Mouse (Mus musculus): ENCODE measurements around the gene Ep300. TPM values are rescaled to one million over a fixed set of nuclear protein-coding genes. Genes with fewer than 3 reads are reported as not detected.
"Not testable (repeated sequence)": the region's sequence is repeated elsewhere in the genome, so short reads cannot be mapped to it uniquely, and the experiment has no call there.

Ep300 gene
- polyA plus RNA-seq, 1 experiment from 2014 or later = 33.8 TPM

DNA sequence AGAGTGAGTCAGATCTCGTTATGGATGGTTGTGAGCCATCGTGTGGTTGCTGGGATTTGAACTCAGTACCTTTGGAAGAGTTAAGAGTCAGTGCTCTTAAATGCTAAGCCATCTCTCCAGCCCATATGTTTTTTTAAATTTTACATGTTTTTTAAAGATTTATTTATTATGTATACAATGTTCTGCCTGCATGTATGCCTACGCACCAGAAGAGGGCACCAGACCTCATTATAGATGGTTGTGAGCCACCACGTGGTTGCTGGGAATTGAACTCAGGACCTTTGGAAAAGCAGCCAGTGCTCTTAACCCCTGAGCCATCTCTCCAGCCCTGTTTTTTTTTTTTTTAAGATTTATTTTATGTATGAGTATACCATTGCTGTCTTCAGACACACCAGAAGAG is 116.2 kb downstream of the Ep300 start:
- H3K4me1 ChIP-seq (replicated peaks; ENCODE audit: control insufficient read depth, insufficient read depth, low read length); H3K27me3 ChIP-seq (ENCODE audit: control insufficient read depth, insufficient read depth, low read length); H3K9me3 ChIP-seq (ENCODE audit: control insufficient read depth, low read length); H3K4me3 ChIP-seq (ENCODE audit: low read depth, low read length); H3K27ac ChIP-seq (ENCODE audit: low read depth, low read length); H3K4me2 ChIP-seq (ENCODE audit: low read depth, low read length, severe bottlenecking); DNase-seq (ENCODE audit: low spot score); ATAC-seq (replicated peaks; ENCODE audit: low FRiP score); H3K9ac ChIP-seq (ENCODE audit: low read length): not testable (repeated sequence)
- peaks cover 13% of the 10 kb centered on the region for H3K36me3 ChIP-seq (ENCODE audit: control insufficient read depth, insufficient read depth, low read length)
- WGBS = 75% methylated on average over 4 of the region's 4 CpGs

Small RNA genes within 50 kb of the gene (microRNA-seq; reads per million reads assigned to microRNA genes)
- not detected for gene Gm23880 (ENCODE audit: insufficient number of aligned reads)

Other genes with a start within 250 kb of the Ep300 start
- gene Slc25a17, start 224.5 kb upstream of the Ep300 start, polyA plus RNA-seq (2014; fragmentation: Nextera tagmentation; extraction: Ambion mirVana) = 105 TPM in 2 replicates
- gene St13, start 185.3 kb upstream of the Ep300 start, polyA plus RNA-seq (2014; fragmentation: Nextera tagmentation; extraction: Ambion mirVana) = 193 and 194 TPM in 2 replicates
- gene Xpnpep3, start 185.2 kb upstream of the Ep300 start, polyA plus RNA-seq (2014; fragmentation: Nextera tagmentation; extraction: Ambion mirVana) = 10.2 and 10.3 TPM in 2 replicates
- gene Dnajb7, start 177.1 kb upstream of the Ep300 start, polyA plus RNA-seq (2014; fragmentation: Nextera tagmentation; extraction: Ambion mirVana) = 1.5 and 3.4 TPM in 2 replicates
- gene Rbx1, start 119.1 kb upstream of the Ep300 start, polyA plus RNA-seq (2014; fragmentation: Nextera tagmentation; extraction: Ambion mirVana) = 510 and 536 TPM in 2 replicates
- gene L3mbtl2, start 78.5 kb downstream of the Ep300 start, polyA plus RNA-seq (2014; fragmentation: Nextera tagmentation; extraction: Ambion mirVana) = 39.3 and 43.6 TPM in 2 replicates
- gene Chadl, start 111.9 kb downstream of the Ep300 start, polyA plus RNA-seq (2014; fragmentation: Nextera tagmentation; extraction: Ambion mirVana) = 3.3 and 4.0 TPM in 2 replicates
- gene Zc3h7b, start 159.7 kb downstream of the Ep300 start, polyA plus RNA-seq (2014; fragmentation: Nextera tagmentation; extraction: Ambion mirVana) = 50.1 and 57.6 TPM in 2 replicates
- 172 and 188 TPM in 2 replicates for gene Rangap1, start 160.2 kb downstream of the Ep300 start, polyA plus RNA-seq (2014; fragmentation: Nextera tagmentation; extraction: Ambion mirVana)
- 16.8 and 17.4 TPM in 2 replicates for gene Tef, start 217.1 kb downstream of the Ep300 start, polyA plus RNA-seq (2014; fragmentation: Nextera tagmentation; extraction: Ambion mirVana)